Mouse (Mus musculus) bone marrow macrophage, adult 2 months (primary cell): ENCODE results near the gene Ociad2.

ENCODE experiments used
- CTCF ChIP-seq: IDR thresholded peaks from 2 replicates; pipeline ENCODE4 v1.5.1; 2012; ENCODE audit warnings: low read depth, mild to moderate bottlenecking, low read length, moderate library complexity
- POLR2A ChIP-seq: IDR thresholded peaks from 2 replicates; pipeline ENCODE4 v1.6.1; 2012; ENCODE audit warnings: mild to moderate bottlenecking, low read depth, low read length, borderline replicate concordance

DNA sequence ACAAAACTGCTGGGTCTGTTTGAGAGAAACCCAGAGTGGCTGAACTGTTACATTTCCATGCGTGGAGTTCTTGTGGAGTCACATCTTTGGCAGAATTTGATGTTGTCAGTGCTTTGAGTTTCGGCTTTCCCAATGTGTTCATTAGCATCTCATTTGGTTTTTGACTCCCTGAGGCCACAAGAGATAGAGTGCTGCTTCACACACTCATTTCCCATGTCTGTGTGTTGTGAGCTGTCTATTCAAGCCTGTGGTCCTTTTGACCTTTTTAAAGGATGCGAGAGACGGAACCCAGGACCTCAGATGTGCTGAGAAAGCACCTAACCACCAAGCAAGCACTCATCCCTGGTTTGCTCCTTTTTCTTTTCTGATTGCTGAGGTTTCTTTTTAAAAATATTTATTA lies 4.4 kb upstream of the Ociad2 start:
- TF ChIP-seq CTCF (no peak), POLR2A (no peak)
